Mouse (Mus musculus): ENCODE measurements at regions not wholly inside any gene's neighbourhood (a gene's known extent, or its start where the extent isn't known, plus 50 kb on each side); places are given as distances from the start of the nearest gene placed in this dataset.

DNA sequence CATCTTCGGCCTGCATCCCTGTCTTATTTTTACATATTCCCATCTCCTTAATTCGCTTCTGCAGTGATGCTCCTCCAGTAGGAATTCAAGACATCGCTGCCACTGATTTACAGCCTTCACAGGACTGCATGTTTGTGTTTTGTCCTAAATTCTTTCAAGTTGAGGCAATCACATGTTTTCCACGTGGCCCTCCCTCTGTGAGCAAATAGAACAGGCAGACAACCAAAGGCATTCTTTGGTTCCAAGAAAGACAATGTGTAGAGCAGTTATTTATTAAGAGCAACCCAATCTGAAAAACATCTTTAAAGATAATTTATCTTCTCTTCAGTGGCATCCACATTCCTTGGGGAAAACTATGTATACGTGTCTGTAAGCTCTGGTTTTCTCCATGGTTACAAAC is 472.8 kb upstream of the Intu start:
- TF ChIP-seq EP300 (optimal IDR thresholded peaks at IDR 0.05): no peak
- no peak for TF ChIP-seq CTCF (IDR thresholded peaks at IDR 0.05; ENCODE audit: low read depth)

Data from stomach, postnatal 0 days (tissue).